Mouse (Mus musculus) hematopoietic multipotent progenitor cell, adult 10-12 weeks (in vitro differentiated cells): ENCODE results near the gene Hspa14. TPM values are rescaled to one million over a fixed set of nuclear protein-coding genes. Genes with fewer than 3 reads are reported as not detected.

Experiments
- polyA plus RNA-seq: library from polyadenylated mRNA; stranded (reverse); fragments of >175 nt; gene quantifications from 2 replicates; pipeline ENCODE4 v1.2.3, GENCODE M21; 2012; ENCODE audit warnings: low replicate concordance

The Hspa14 gene
- 3.3 and 8.1 TPM in 2 replicates for polyA plus RNA-seq

DNA sequence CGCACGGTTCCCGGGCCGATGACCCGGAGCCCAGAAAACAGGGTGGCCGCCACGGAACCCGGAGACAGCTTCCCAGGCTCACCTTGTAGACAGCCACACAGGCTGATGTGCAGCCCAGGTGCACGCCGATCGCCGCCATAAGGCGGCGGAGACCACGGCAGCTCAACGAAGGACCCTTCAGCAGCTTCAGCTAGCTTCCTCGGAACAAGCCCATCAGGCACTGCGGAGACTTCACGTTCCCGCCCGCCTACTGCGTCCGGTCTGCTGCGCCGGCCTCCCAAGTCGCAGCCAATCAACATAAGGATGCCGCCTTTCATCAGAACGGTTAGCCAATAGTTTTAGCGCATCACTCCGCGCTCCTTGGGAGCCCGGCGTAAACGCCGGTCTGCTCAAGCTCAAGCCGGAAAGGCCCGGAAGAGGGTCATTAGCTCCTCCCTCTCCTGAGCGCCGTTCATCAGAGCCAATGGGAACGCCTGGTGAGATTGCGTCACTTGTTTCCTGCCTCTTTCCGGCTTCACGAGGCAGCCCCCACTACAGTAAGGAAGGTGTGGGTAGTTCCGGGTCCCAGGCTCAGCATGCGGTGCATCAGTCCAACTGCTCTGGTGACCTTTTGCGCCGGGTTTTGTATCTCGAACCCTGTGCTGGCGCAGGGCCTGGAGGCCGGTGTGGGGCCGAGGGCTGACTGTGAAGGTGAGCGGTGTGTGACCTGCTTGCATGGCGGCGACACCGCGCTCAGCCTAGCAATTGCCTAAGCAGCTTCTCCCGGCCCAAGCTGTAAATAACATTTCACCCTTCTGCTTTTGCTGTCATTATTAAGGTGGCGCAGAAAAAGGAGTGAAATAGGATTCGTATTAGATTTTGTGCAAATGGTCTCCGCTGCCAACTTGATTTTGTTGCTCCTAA, at the start of gene Hspa14, which contains the start of the genes Gm45902 and Cdnf:
Gene Hspa14, minus strand, starts transcription at position 263 of the 903 bp plus-strand sequence.
Gene Gm45902, minus strand, starts transcription at position 239 of the 903 bp plus-strand sequence.
Gene Cdnf, plus strand, starts transcription at position 479 of the 903 bp plus-strand sequence.

DNA sequence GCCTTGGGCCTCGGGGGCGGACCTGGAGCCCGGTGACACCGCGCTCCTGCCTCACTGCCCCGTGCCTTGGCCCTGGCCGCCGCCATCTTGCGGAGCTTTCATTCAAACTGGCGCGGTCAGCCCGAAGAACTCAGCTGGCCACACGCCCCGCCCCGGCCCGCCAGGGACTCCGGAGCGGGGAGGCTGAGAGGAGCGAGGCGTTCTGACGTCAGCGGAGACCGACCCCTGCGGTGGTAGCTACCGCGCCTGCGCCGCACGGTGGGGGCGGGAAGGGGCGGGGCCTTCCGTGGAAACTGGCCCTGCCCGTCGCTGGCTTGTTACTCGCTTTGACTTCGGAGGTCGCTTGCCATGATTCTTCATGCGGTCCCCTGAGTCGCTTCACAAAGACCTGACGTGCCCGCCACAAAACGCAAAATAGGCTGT, 37.7 kb downstream of the Hspa14 start, which contains the start of gene Suv39h2:
Gene Suv39h2, minus strand, starts transcription at position 171 of the 423 bp plus-strand sequence.

Other genes starting within 250 kb of the Hspa14 start
- 7.4 and 7.9 TPM in 2 replicates for gene Nmt2, start 228.6 kb downstream of the Hspa14 start, polyA plus RNA-seq
- gene Rpp38, start 180.2 kb downstream of the Hspa14 start, polyA plus RNA-seq = 0.31 and 1.8 TPM in 2 replicates
- gene Acbd7, start 176.6 kb downstream of the Hspa14 start, polyA plus RNA-seq = not detected in 2 replicates
- gene Olah, start 115.6 kb downstream of the Hspa14 start, polyA plus RNA-seq = not detected in 2 replicates
- gene Meig1, start 90.2 kb downstream of the Hspa14 start, polyA plus RNA-seq = not detected in 2 replicates
- gene Dclre1c, start 88.7 kb downstream of the Hspa14 start, polyA plus RNA-seq = 2.8 and 4.3 TPM in 2 replicates
- 0.30 and 0.99 TPM in 2 replicates for gene Suv39h2, start 37.8 kb downstream of the Hspa14 start, polyA plus RNA-seq
- gene Gm45902, start within 50 bp of the Hspa14 start, polyA plus RNA-seq = 1.4 and 1.5 TPM in 2 replicates
- 0.12 and 0.20 TPM in 2 replicates for gene Cdnf, start 216 bp upstream of the Hspa14 start, polyA plus RNA-seq
- gene Fam107b, start 57.7 kb upstream of the Hspa14 start, polyA plus RNA-seq = 470 and 793 TPM in 2 replicates